Comparison of ENCODE assay signal across 23 mouse cellular contexts in the genomic region with DNA sequence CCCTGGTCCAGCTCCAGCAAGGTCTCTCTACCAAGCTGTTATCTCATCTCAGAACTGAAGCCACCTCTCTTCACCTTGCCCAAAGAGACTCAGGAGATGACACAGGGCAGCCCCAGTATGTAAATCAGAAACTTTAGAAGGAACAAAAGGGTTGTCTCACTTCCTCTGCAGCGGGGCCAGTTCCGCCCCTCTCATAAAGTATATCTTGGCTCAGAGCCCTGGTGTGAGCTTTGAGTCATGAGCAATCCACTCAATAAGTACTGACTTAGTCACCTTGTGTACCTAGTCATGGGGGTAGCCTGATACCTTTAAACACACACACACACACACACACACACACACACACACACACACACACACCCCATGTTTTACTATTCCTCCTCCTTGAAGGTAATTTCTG. TPM values are rescaled to one million over a fixed set of nuclear protein-coding genes. Genes with fewer than 3 reads are reported as not detected.
DNase-seq lines count a peak whose midpoint lies in the region; ATAC-seq and TF ChIP-seq lines count a peak whose summit lies in the region.
"Had no signal": no experiment of that assay in that cellular context is flagged by ENCODE, and none has a peak within 500 bp of the region (broad histone marks: within the 10 kb centered on the region; RNA-seq: fewer than 3 reads in every experiment).

No protein-coding gene starts in this region.

- H3K36me3 ChIP-seq in lung, postnatal 0 days (ENCODE audit: insufficient read depth, low read length): no peaks in the 10 kb centered on the region
- no peaks in the 10 kb centered on the region for H3K36me3 ChIP-seq in stomach, postnatal 0 days (ENCODE audit: control insufficient read depth, insufficient read depth, low read length)
- H3K36me3 ChIP-seq: embryonic facial prominence, embryonic 12.5 days; heart, embryonic 15.5 days; hindbrain, embryonic 12.5 days; liver, embryonic 15.5 days had no signal

- peak; percentile 88 for ATAC-seq in lung, postnatal 0 days
- ATAC-seq in stomach, postnatal 0 days (ENCODE audit: low FRiP score, low TSS enrichment): peak; percentile 98
- ATAC-seq: midbrain, embryonic 16.5 days had no signal

- H3K4me1 ChIP-seq in lung, postnatal 0 days (ENCODE audit: insufficient read depth, low read depth, low read length): no peaks in the 10 kb centered on the region
- H3K4me1 ChIP-seq in stomach, postnatal 0 days (replicated peaks; ENCODE audit: control insufficient read depth, insufficient read depth): no peaks in the 10 kb centered on the region
- H3K4me1 ChIP-seq: embryonic facial prominence, embryonic 12.5 days; heart, embryonic 15.5 days; hindbrain, embryonic 12.5 days; liver, embryonic 15.5 days had no signal

- DNase-seq in urinary bladder, adult 18-20 months (ENCODE audit: low spot score in 2 of 2): peak; percentile 7 to 18
- no peak for DNase-seq in urinary bladder, adult 2 months (ENCODE audit: low spot score)
- DNase-seq in NIH3T3 (ENCODE audit: low read depth): peak; percentile 53
- DNase-seq in lung, postnatal 0 days (ENCODE audit: low spot score): peak; percentile 82
- DNase-seq in stomach, postnatal 0 days (ENCODE audit: low spot score): peak; percentile 77
- DNase-seq in right cerebral cortex, postnatal 25 days: no peak
- no peak for DNase-seq in yolk sac, embryonic 10.5 days (ENCODE audit: low spot score)
- no peak for DNase-seq in spleen, adult 12 weeks (ENCODE audit: low spot score)
- DNase-seq: adrenal gland, postnatal 14 days; cerebellum, adult 11-12 months; gastrocnemius, postnatal 10 days; heart, adult 2 months; kidney, postnatal 36 days; thymus, postnatal 25 days had no signal

- TF ChIP-seq EP300 in lung, postnatal 0 days (IDR thresholded peaks at IDR 0.05): peak; percentile 61; the same call in 1 of the 2 replicates
- no peak for TF ChIP-seq EP300 in stomach, postnatal 0 days (optimal IDR thresholded peaks at IDR 0.05)

- H3K27me3 ChIP-seq in lung, postnatal 0 days (replicated peaks; ENCODE audit: insufficient read depth, low read length): no peaks in the 10 kb centered on the region
- H3K27me3 ChIP-seq in stomach, postnatal 0 days (ENCODE audit: control insufficient read depth, insufficient read depth, low read length): no peaks in the 10 kb centered on the region
- H3K27me3 ChIP-seq: embryonic facial prominence, embryonic 12.5 days; heart, embryonic 15.5 days; hindbrain, embryonic 12.5 days; liver, embryonic 15.5 days had no signal

- no peak overlapping the region for H3K9ac ChIP-seq in lung, postnatal 0 days (replicated peaks; ENCODE audit: low read depth)
- H3K9ac ChIP-seq in stomach, postnatal 0 days (ENCODE audit: low read length): no peak overlapping the region
- H3K9ac ChIP-seq: embryonic facial prominence, embryonic 12.5 days; heart, embryonic 15.5 days; hindbrain, embryonic 12.5 days; liver, embryonic 15.5 days had no signal

- H3K27ac ChIP-seq in lung, postnatal 0 days (ENCODE audit: low read length): no peak overlapping the region
- H3K27ac ChIP-seq in stomach, postnatal 0 days (replicated peaks): no peak overlapping the region
- H3K27ac ChIP-seq: embryonic facial prominence, embryonic 12.5 days; heart, adult 2 months; heart, embryonic 15.5 days; hindbrain, embryonic 12.5 days; liver, embryonic 15.5 days had no signal

- no peak for TF ChIP-seq CTCF in lung, postnatal 0 days (IDR thresholded peaks at IDR 0.05)
- TF ChIP-seq CTCF in stomach, postnatal 0 days (IDR thresholded peaks at IDR 0.05; ENCODE audit: low read depth): no peak

- no peaks in the 10 kb centered on the region for H3K9me3 ChIP-seq in lung, postnatal 0 days (ENCODE audit: low read length)
- H3K9me3 ChIP-seq in stomach, postnatal 0 days (ENCODE audit: control insufficient read depth, low read length): no peaks in the 10 kb centered on the region
- H3K9me3 ChIP-seq: embryonic facial prominence, embryonic 12.5 days; heart, embryonic 15.5 days; hindbrain, embryonic 12.5 days; liver, embryonic 15.5 days had no signal

- WGBS in lung, postnatal 0 days: 26% methylated on average over 2 of the region's 2 CpGs
- WGBS in stomach, postnatal 0 days: 35% methylated on average over 2 of the region's 2 CpGs

- no peak overlapping the region for H3K4me2 ChIP-seq in lung, postnatal 0 days (replicated peaks; ENCODE audit: low read depth, low read length)
- H3K4me2 ChIP-seq in stomach, postnatal 0 days (replicated peaks; ENCODE audit: low read depth): no peak overlapping the region
- H3K4me2 ChIP-seq: embryonic facial prominence, embryonic 12.5 days; heart, embryonic 15.5 days; hindbrain, embryonic 12.5 days; liver, embryonic 15.5 days had no signal

- no peak overlapping the region for H3K4me3 ChIP-seq in lung, postnatal 0 days (ENCODE audit: low read depth, low read length)
- no peak overlapping the region for H3K4me3 ChIP-seq in stomach, postnatal 0 days (ENCODE audit: low read depth, low read length)
- H3K4me3 ChIP-seq: embryonic facial prominence, embryonic 12.5 days; heart, adult 2 months; heart, embryonic 15.5 days; hindbrain, embryonic 12.5 days; liver, embryonic 15.5 days had no signal

RNA-seq across cellular contexts. Expression of a gene that starts 4.1 kb away (rescaled TPM):
- not detected in 2 replicates for polyA plus RNA-seq in urinary bladder, adult 2 months (2012; rRNA removed)
- not detected in 2 replicates for polyA plus RNA-seq in lung, postnatal 0 days (2015; fragmentation: Nextera tagmentation; extraction: Ambion mirVana)
- polyA plus RNA-seq in stomach, postnatal 0 days (2015; fragmentation: Nextera tagmentation; extraction: Ambion mirVana): not detected in 2 replicates
- polyA plus RNA-seq: embryonic facial prominence, embryonic 12.5 days; forebrain, embryonic 11.5 days; heart, adult 2 months; heart, embryonic 15.5 days; hindbrain, embryonic 12.5 days; intestine, embryonic 14.5 days; limb, embryonic 14.5 days; liver, embryonic 15.5 days; midbrain, embryonic 16.5 days; spleen, adult 2 months had no signal

RNA-seq across cellular contexts. Expression of a gene that starts 7.4 kb away (rescaled TPM):
- 0.06 TPM in 1 of 2 replicates, not detected in the other for polyA plus RNA-seq in urinary bladder, adult 2 months (2012; rRNA removed)
- 0.13 TPM in 1 of 2 replicates, not detected in the other for polyA plus RNA-seq in lung, postnatal 0 days (2015; fragmentation: Nextera tagmentation; extraction: Ambion mirVana)
- 1.7 and 1.8 TPM in 2 replicates for polyA plus RNA-seq in stomach, postnatal 0 days (2015; fragmentation: Nextera tagmentation; extraction: Ambion mirVana)
- polyA plus RNA-seq: embryonic facial prominence, embryonic 12.5 days; forebrain, embryonic 11.5 days; heart, adult 2 months; hindbrain, embryonic 12.5 days; midbrain, embryonic 16.5 days had no signal

RNA-seq across cellular contexts. Expression of a gene that starts 16.7 kb away (rescaled TPM):
- not detected in 2 replicates for polyA plus RNA-seq in urinary bladder, adult 2 months (2012; rRNA removed)
- polyA plus RNA-seq in lung, postnatal 0 days (2015; fragmentation: Nextera tagmentation; extraction: Ambion mirVana): not detected in 2 replicates
- polyA plus RNA-seq in stomach, postnatal 0 days (2015; fragmentation: Nextera tagmentation; extraction: Ambion mirVana): 0.13 TPM in 1 of 2 replicates, not detected in the other
- polyA plus RNA-seq: embryonic facial prominence, embryonic 12.5 days; forebrain, embryonic 11.5 days; heart, adult 2 months; heart, embryonic 15.5 days; hindbrain, embryonic 12.5 days; liver, embryonic 15.5 days; midbrain, embryonic 16.5 days had no signal

RNA-seq across cellular contexts. Expression of a gene that starts 27.7 kb away (rescaled TPM):
- 6.3 and 8.4 TPM in 2 replicates for polyA plus RNA-seq in urinary bladder, adult 2 months (2012; rRNA removed)
- 0.54 and 1.5 TPM in 2 replicates for polyA plus RNA-seq in lung, postnatal 0 days (2015; fragmentation: Nextera tagmentation; extraction: Ambion mirVana)
- polyA plus RNA-seq in stomach, postnatal 0 days (2015; fragmentation: Nextera tagmentation; extraction: Ambion mirVana): 3.7 TPM in 2 replicates
- polyA plus RNA-seq: embryonic facial prominence, embryonic 12.5 days; forebrain, embryonic 11.5 days; hindbrain, embryonic 12.5 days; liver, embryonic 15.5 days; midbrain, embryonic 16.5 days had no signal

RNA-seq across cellular contexts. Expression of a gene that starts 50.6 kb away (rescaled TPM):
- not detected in 2 replicates for polyA plus RNA-seq in urinary bladder, adult 2 months (2012; rRNA removed)
- 5.0 and 5.6 TPM in 2 replicates for polyA plus RNA-seq in lung, postnatal 0 days (2015; fragmentation: Nextera tagmentation; extraction: Ambion mirVana)
- polyA plus RNA-seq in stomach, postnatal 0 days (2015; fragmentation: Nextera tagmentation; extraction: Ambion mirVana): 0.16 and 0.30 TPM in 2 replicates
- polyA plus RNA-seq: embryonic facial prominence, embryonic 12.5 days; forebrain, embryonic 11.5 days; hindbrain, embryonic 12.5 days; midbrain, embryonic 16.5 days had no signal

Comparison
In these comparisons a context has a peak if more than half of its experiments do, and no peak if none do; other contexts are left out.
1. DNase-seq: peak in urinary bladder, adult 18-20 months (2 of 2), NIH3T3 (single experiment), lung, postnatal 0 days (single experiment) and stomach, postnatal 0 days (single experiment); none in urinary bladder, adult 2 months (single experiment), right cerebral cortex, postnatal 25 days (single experiment), yolk sac, embryonic 10.5 days (single experiment) and spleen, adult 12 weeks (single experiment).